Mouse (Mus musculus) CH12.LX (cell line): ENCODE measurements around the gene Ell2.

Experiments used
- CTCF ChIP-seq, 2 experiments: IDR thresholded peaks in 1 of 2; conservative IDR thresholded peaks in 1 of 2; 2 replicates each; pipeline ENCODE4 v1.5.1; 2011 to 2012; ENCODE audit warnings: low read depth in 2 of 2, low read length in 2 of 2, improper control_type of control experiment in 1 of 2, inconsistent platforms in 1 of 2, mild to moderate bottlenecking in 1 of 2, moderate library complexity in 1 of 2
- EP300 ChIP-seq: IDR thresholded peaks from 2 replicates; pipeline ENCODE4 v1.6.1; 2011; ENCODE audit warnings: low read length, improper control_type of control experiment
- GABPA ChIP-seq: IDR thresholded peaks from 2 replicates; pipeline ENCODE4 v1.6.1; 2012; ENCODE audit warnings: low read depth, low read length, improper control_type of control experiment, inconsistent platforms; ENCODE audit not compliant: insufficient replicate concordance
- KAT2A ChIP-seq: IDR thresholded peaks from 2 replicates; pipeline ENCODE4 v1.6.1; 2012; ENCODE audit warnings: low read length, improper control_type of control experiment, inconsistent platforms; ENCODE audit not compliant: insufficient replicate concordance
- MAX ChIP-seq: IDR thresholded peaks from 2 replicates; pipeline ENCODE4 v1.6.1; 2011; ENCODE audit warnings: low read length, improper control_type of control experiment
- MAZ ChIP-seq: IDR thresholded peaks from 2 replicates; pipeline ENCODE4 v1.6.1; 2012; ENCODE audit warnings: low read depth, mild to moderate bottlenecking, inconsistent platforms, low read length, improper control_type of control experiment, moderate library complexity
- NELFE ChIP-seq: IDR thresholded peaks from 2 replicates; pipeline ENCODE4 v1.6.1; 2011; ENCODE audit warnings: low read depth, low read length, improper control_type of control experiment
- POLR2A ChIP-seq: IDR thresholded peaks from 2 replicates; pipeline ENCODE4 v1.6.1; 2011; ENCODE audit warnings: low read depth, mild to moderate bottlenecking, improper control_type of control experiment, low read length
- TCF12 ChIP-seq: IDR thresholded peaks from 2 replicates; pipeline ENCODE4 v1.6.1; 2014; ENCODE audit warnings: low read depth, mild to moderate bottlenecking, inconsistent platforms, low read length, improper control_type of control experiment
- USF1 ChIP-seq: IDR thresholded peaks from 2 replicates; pipeline ENCODE4 v1.6.1; 2014; ENCODE audit warnings: low read depth, mild to moderate bottlenecking, inconsistent platforms, low read length, improper control_type of control experiment
- ZC3H11A ChIP-seq: IDR thresholded peaks from 2 replicates; pipeline ENCODE4 v1.6.1; 2012; ENCODE audit warnings: low read depth, mild to moderate bottlenecking, inconsistent platforms, low read length, improper control_type of control experiment
- ZNF384 ChIP-seq: IDR thresholded peaks from 2 replicates; pipeline ENCODE4 v1.6.1; 2012; ENCODE audit warnings: low read depth, low read length, improper control_type of control experiment, inconsistent platforms

- TF ChIP-seq CTCF (conservative IDR thresholded peaks at IDR 0.05 in 1 of 2, IDR thresholded peaks at IDR 0.05 in 1 of 2; ENCODE audit: low read depth in 2 of 2, low read length in 2 of 2) (no peak), NELFE (no peak), EP300 (no peak), POLR2A (no peak), ZNF384 (no peak), ZC3H11A (no peak), MAX (no peak), TCF12 (no peak), GABPA (no peak), USF1 (no peak), KAT2A (no peak), MAZ (no peak)
Measured at GRCm38 (mm10) chr13:75766238-75766637, 59.7 kb downstream of the Ell2 start.
